Mouse (Mus musculus): ENCODE measurements around the gene Ccdc30.
A peak's percentile ranks its signal among the peaks of the same experiment; 100 is the strongest.

Ccdc30 gene

GRCm38 (mm10) chr4:119417270-119417669 is 1.9 kb upstream of the Ccdc30 start:
- no peak for DNase-seq (ENCODE audit: low spot score)

GRCm38 (mm10) chr4:119412791-119413190 is 2.5 kb downstream of the Ccdc30 start:
- DNase-seq (ENCODE audit: low spot score) = no peak

- no peak for DNase-seq (ENCODE audit: low spot score)
Observed at GRCm38 (mm10) chr4:119411877-119412650, 3.3 kb downstream of the Ccdc30 start.

- no peak for DNase-seq (ENCODE audit: low spot score)
Observed at GRCm38 (mm10) chr4:119403431-119403830, 11.9 kb downstream of the Ccdc30 start.

GRCm38 (mm10) chr4:119400896-119401295 is 14.4 kb downstream of the Ccdc30 start:
- DNase-seq (ENCODE audit: low spot score) = no peak

GRCm38 (mm10) chr4:119398751-119399150 is 16.6 kb downstream of the Ccdc30 start:
- DNase-seq (ENCODE audit: low spot score) = no peak

GRCm38 (mm10) chr4:119390369-119390768 is 25.0 kb downstream of the Ccdc30 start:
- peak; percentile 44 for DNase-seq (ENCODE audit: low spot score)

- no peak for DNase-seq (ENCODE audit: low spot score)
Observed at GRCm38 (mm10) chr4:119389184-119389583, 26.1 kb downstream of the Ccdc30 start.

- no peak for DNase-seq (ENCODE audit: low spot score)
Observed at GRCm38 (mm10) chr4:119381471-119382190, 33.7 kb downstream of the Ccdc30 start.

- no peak for DNase-seq (ENCODE audit: low spot score)
Observed at GRCm38 (mm10) chr4:119369460-119369859, 45.9 kb downstream of the Ccdc30 start.

GRCm38 (mm10) chr4:119366758-119367526 is 48.4 kb downstream of the Ccdc30 start:
- DNase-seq (ENCODE audit: low spot score) = no peak

GRCm38 (mm10) chr4:119362231-119362630 is 53.1 kb downstream of the Ccdc30 start:
- DNase-seq (ENCODE audit: low spot score) = no peak

- DNase-seq (ENCODE audit: low spot score) = peak; percentile 55
Observed at GRCm38 (mm10) chr4:119359196-119359971, 55.9 kb downstream of the Ccdc30 start.

- DNase-seq (ENCODE audit: low spot score) = no peak
Observed at GRCm38 (mm10) chr4:119345508-119345907, 69.8 kb downstream of the Ccdc30 start.

GRCm38 (mm10) chr4:119338861-119339361 is 76.4 kb downstream of the Ccdc30 start:
- DNase-seq (ENCODE audit: low spot score) = no peak

GRCm38 (mm10) chr4:119338422-119338821 is 76.9 kb downstream of the Ccdc30 start:
- no peak for DNase-seq (ENCODE audit: low spot score)

- DNase-seq (ENCODE audit: low spot score) = no peak
Observed at GRCm38 (mm10) chr4:119333487-119333886, 81.8 kb downstream of the Ccdc30 start.

GRCm38 (mm10) chr4:119320896-119321550 is 94.3 kb downstream of the Ccdc30 start:
- DNase-seq (ENCODE audit: low spot score) = no peak

GRCm38 (mm10) chr4:119320131-119320830 is 95.0 kb downstream of the Ccdc30 start, which contains the start of gene Ppih:
Gene Ppih, minus strand, starts transcription at chr4:119320546.
- peak; percentile 93 for DNase-seq (ENCODE audit: low spot score)

GRCm38 (mm10) chr4:119313756-119314155 is 101.6 kb downstream of the Ccdc30 start:
- DNase-seq (ENCODE audit: low spot score) = no peak

Data from testis, postnatal 14 days (tissue).